Mouse (Mus musculus) embryonic fibroblast, embryonic 13.5 days (primary cell): ENCODE results near the gene Tbc1d1. TPM values are rescaled to one million over a fixed set of nuclear protein-coding genes. Genes with fewer than 3 reads are reported as not detected.

Experiments used
- H3K27ac ChIP-seq: 2 replicates; pipeline ENCODE4 v1.5.1; 2012; ENCODE audit warnings: low read length, control low read depth, inconsistent platforms; ENCODE audit not compliant: insufficient read depth
- H3K4me1 ChIP-seq: 2 replicates; pipeline ENCODE4 v1.6.1; 2011; ENCODE audit warnings: low read length; ENCODE audit not compliant: control insufficient read depth, insufficient read depth
- H3K4me3 ChIP-seq: 2 replicates; pipeline ENCODE4 v1.5.1; 2011; ENCODE audit warnings: mild to moderate bottlenecking, control low read depth, low read length; ENCODE audit not compliant: insufficient read depth
- CTCF ChIP-seq: IDR thresholded peaks from 2 replicates; pipeline ENCODE4 v1.5.1; 2011; ENCODE audit warnings: mild to moderate bottlenecking, control low read depth, low read length, moderate library complexity, borderline replicate concordance; ENCODE audit not compliant: insufficient read depth
- POLR2A ChIP-seq: IDR thresholded peaks from 2 replicates; pipeline ENCODE4 v1.6.1; 2011; ENCODE audit warnings: low read depth, mild to moderate bottlenecking, control low read depth, low read length, moderate library complexity
- polyA plus RNA-seq: library from polyadenylated mRNA; stranded (reverse); fragments of >200 nt; gene quantifications from 2 replicates; pipeline ENCODE4 v1.2.4, GENCODE M21; 2011; ENCODE audit warnings: low read depth; ENCODE audit not compliant: missing spikeins, insufficient read length

Gene Tbc1d1
- polyA plus RNA-seq, 1 experiment, result 37.9 TPM

DNA sequence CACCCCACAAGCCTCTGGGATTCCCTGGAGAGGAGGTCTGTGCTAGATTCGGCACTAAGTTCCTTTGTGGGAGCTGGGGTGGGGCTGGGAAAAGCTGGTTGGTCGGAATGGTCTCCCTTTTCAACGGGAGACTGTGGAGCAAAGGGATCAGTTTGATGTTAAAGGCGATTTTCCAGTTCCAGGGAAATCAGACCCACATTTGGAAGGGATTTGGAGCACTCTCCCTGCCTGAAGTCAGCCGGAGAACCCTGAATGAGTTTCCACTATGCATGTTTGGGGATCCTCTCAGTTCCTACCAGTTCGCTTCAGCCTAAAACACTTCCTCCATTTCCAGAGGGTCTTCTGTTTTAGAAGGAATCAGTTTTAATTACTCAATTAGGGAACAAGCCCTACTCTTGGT is 228.4 kb downstream of the Tbc1d1 start:
- TF ChIP-seq POLR2A (no peak), CTCF (no peak)
- Histone ChIP-seq H3K4me3 (no peak overlapping the region), H3K4me1 (peaks cover 7% of the 10 kb centered on the region; the same call in 1 of the 2 replicates), H3K27ac (no peak overlapping the region)

DNA sequence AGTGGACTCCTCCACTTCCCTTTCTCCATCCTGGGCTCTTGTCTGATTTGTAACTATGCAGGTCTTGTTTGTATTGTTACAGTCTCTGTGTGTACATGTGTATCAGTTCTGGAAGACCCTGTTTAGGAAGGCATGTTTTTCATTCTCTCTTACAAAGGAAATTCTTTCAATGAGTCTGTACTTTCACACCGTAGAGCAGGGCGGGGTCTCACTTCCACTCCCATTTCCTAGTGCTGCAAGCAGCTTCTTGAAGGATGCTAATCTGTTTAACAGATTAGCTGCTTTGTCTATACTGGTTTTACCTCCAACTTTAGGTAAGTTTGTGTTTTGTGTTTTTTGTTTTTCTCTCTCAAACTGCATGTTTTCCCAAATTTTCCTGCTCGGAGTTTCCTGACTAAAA is 230.9 kb downstream of the Tbc1d1 start:
- Histone ChIP-seq H3K4me3 (no peak overlapping the region), H3K4me1 (peaks cover 11% of the 10 kb centered on the region; the same call in 1 of the 2 replicates), H3K27ac (no peak overlapping the region)
- TF ChIP-seq CTCF (no peak), POLR2A (no peak)

DNA sequence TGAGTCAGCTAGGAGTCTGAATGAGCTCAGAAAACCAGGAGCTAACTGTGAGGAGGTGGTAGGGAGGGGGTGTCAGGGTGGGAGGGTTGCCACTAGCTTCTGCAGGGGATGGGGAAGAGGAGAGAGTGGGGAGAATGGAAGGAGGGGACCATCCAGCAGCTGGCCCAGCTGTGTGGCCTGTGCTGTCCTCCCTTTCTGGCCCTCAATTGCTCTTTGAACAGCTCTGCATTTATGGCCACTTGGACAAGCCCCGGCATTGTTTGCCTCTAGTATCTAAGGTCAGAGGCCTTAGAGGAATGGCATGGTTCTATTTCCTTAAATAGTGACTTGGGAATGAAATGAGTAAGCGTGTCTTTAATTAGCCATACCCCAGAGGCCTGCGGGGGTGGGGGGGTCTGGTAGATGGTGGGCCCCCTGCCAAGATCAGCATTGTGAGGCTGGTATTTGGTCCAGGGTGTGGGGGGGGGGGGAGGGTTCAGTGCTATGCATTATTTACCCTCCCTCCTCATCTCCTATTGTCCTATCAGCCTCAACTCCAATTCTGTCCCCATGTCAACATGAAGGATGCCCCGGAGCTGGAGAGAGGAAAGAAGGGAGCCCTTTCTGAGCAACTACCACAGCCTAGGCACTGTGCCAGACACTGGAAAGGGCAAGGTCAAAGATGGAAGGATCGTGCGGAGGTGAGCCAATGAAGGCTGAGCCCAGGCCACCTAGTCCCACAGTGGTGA is 233.3 kb downstream of the Tbc1d1 start:
- Histone ChIP-seq H3K27ac (peak overlapping the region; percentile 84), H3K4me3 (no peak overlapping the region), H3K4me1 (peaks cover 8% of the 10 kb centered on the region; the same call in 1 of the 2 replicates)
- no peak for TF ChIP-seq CTCF
- TF ChIP-seq POLR2A, result no peak

DNA sequence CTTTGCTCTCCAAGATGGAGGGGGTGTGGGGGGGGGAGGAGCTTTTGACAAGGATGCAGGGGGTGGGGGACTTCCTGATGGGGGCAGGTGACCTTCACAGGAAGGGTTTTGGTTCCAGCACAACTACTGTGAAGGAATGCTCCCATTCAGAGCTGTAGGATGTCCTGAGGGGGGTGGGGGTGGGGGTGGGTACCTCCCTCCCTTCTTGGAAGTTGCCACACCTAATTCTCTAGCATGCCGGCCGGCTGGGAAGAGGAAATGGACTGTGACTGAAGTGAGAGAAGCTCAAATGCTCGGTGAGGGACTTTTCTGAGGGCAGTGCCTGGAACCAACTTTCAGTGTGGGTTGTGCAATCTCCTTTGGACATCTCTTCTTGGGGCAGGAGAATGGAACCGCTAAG is 235.2 kb downstream of the Tbc1d1 start:
- Histone ChIP-seq H3K27ac (no peak overlapping the region), H3K4me1 (peaks cover 8% of the 10 kb centered on the region; the same call in 1 of the 2 replicates), H3K4me3 (no peak overlapping the region)
- no peak for TF ChIP-seq POLR2A
- no peak for TF ChIP-seq CTCF

DNA sequence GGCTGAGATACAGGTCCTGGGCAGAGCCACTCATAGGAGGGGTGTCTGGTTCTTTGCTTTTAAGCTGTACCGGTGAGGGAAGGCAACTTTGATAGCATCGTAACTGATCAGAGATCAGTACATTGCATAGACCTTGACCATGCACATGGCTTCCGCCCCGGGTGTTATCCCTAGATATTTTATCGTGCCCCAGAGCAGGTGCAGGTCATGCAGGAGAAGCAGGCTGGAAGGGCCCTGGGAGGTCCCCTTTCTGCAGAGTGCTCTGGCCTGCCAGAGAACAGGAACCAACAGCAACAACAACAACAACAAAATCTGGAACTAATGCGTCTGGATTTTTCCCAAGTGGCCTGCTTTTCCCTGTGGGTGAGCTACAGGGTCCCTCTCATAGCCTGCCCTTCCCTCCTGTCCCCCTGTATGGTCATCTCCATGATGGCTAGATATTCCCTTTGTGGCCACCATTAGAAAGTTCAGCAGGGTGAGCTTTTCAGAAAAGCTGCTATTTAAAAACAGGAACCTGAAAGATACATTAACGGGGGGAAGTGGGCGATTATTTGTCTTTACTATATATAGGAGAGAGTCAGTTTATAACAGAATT is 236.4 kb downstream of the Tbc1d1 start:
- TF ChIP-seq POLR2A (no peak), CTCF (no peak)
- Histone ChIP-seq H3K4me1 (peaks cover 8% of the 10 kb centered on the region; the same call in 1 of the 2 replicates), H3K27ac (no peak overlapping the region), H3K4me3 (no peak overlapping the region)

DNA sequence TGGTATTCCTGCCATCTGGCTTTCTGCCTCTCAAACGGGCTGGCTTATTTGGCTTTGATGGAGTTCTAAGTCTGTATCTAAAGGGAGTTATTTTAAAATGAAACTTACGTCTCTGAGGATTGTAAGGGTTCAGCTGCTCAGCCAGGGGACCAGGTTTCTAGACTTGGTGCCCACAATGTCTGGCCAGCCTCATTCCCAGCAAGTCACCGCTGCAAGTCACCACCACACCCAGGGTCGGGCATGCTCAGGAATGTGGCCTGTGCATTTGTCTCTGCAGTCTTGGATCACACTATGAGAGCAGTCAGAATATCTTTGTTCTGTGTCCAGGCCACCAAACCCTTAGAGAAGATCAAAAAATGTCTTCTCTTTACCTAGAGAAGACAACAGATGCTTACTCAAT is 237.4 kb downstream of the Tbc1d1 start:
- H3K27ac ChIP-seq, result no peak overlapping the region
- H3K4me3 ChIP-seq, result no peak overlapping the region
- peaks cover 6% of the 10 kb centered on the region; the same call in 1 of the 2 replicates for H3K4me1 ChIP-seq
- no peak for TF ChIP-seq CTCF
- TF ChIP-seq POLR2A, result no peak

DNA sequence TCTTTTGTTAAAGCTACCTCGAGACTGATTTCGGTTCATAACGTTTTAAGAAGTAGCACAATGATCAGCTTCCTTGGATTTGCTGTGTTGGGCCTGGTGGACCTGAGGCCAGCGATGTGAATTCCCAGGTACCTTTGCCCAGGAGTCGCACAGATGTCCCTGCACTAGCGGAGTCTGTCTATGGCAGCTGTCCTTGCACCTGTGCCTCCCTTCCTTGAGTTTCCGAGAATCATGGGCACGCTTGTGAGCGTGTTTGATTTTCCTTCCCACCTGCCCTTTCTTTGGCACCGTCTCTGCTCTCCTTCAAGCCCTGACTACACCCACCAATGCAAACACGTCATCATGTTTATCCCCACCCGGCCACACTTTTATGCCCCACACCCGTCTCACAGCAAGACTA is 242.1 kb downstream of the Tbc1d1 start:
- H3K4me1 ChIP-seq, result no peaks in the 10 kb centered on the region
- H3K4me3 ChIP-seq, result no peak overlapping the region
- TF ChIP-seq CTCF (no peak), POLR2A (no peak)
- no peak overlapping the region for H3K27ac ChIP-seq

DNA sequence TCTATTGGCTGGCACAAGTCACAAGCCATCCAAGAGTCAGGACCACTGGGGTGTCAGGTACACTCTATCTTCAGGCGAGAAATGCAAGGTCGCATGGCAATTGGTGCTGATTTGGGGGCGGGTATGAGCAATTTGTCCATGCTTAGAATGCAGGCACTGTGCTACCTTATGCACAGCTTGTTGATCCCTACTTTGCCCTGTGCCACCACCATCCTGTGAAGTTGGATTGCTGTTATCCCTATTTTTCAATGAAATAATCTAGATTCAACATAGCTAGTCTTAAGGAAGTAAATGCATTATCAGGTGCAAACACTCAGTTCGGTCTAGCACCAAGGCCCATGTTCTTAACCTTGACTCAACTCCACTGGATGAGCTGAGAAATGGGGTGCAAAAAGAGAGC is 244.6 kb downstream of the Tbc1d1 start:
- Histone ChIP-seq H3K4me3 (no peak overlapping the region), H3K4me1 (no peaks in the 10 kb centered on the region), H3K27ac (no peak overlapping the region)
- TF ChIP-seq POLR2A, result no peak
- no peak for TF ChIP-seq CTCF

Other genes starting within 250 kb of the Tbc1d1 start
- gene Rell1, start 187.4 kb upstream of the Tbc1d1 start, polyA plus RNA-seq, result 35.5 and 38.2 TPM in 2 replicates
- 39.6 and 42.0 TPM in 2 replicates for gene Pgm2, start 63.4 kb upstream of the Tbc1d1 start, polyA plus RNA-seq